Mouse (Mus musculus) limb, embryonic 14.5 days (tissue): ENCODE measurements around the gene Ifi206. TPM values are rescaled to one million over a fixed set of nuclear protein-coding genes. Genes with fewer than 3 reads are reported as not detected.
"Not testable (repeated sequence)": the region's sequence is repeated elsewhere in the genome, so short reads cannot be mapped to it uniquely, and the experiment has no call there.

Experiments
- ATAC-seq: fragments of 200-750 bp; cut with Nextera tagmentation; 2 replicates; pipeline ENCODE4 v1.8.0; 2017; ENCODE audit warnings: low read depth, moderate number of reproducible peaks, moderate TSS enrichment; ENCODE audit not compliant: low FRiP score
- DNase-seq: peaks from one replicate; pipeline ENCODE4 v3.0.0-alpha.2; 2015; ENCODE audit warnings: low spot score
- H3K27ac ChIP-seq: fragments of 300-500 bp; sonication (generic); replicated peaks from 2 replicates; pipeline ENCODE4 v1.5.1; 2014; ENCODE audit warnings: low read depth, mild to moderate bottlenecking, low read length, moderate library complexity, mixed read lengths
- H3K27me3 ChIP-seq: fragments of 300-500 bp; sonication (generic); 2 replicates; pipeline ENCODE4 v1.6.1; 2014; ENCODE audit warnings: low read length, mixed read lengths; ENCODE audit not compliant: control insufficient read depth, insufficient read depth
- H3K36me3 ChIP-seq: fragments of 300-500 bp; sonication (generic); 2 replicates; pipeline ENCODE4 v1.6.1; 2014; ENCODE audit warnings: mild to moderate bottlenecking, low read length, moderate library complexity, mixed read lengths; ENCODE audit not compliant: control insufficient read depth, insufficient read depth
- H3K4me1 ChIP-seq: fragments of 300-500 bp; sonication (generic); 2 replicates; pipeline ENCODE4 v1.6.1; 2014; ENCODE audit warnings: antibody characterized with exemption, low read length, mixed read lengths; ENCODE audit not compliant: control insufficient read depth, insufficient read depth
- H3K4me2 ChIP-seq: fragments of 300-500 bp; sonication (generic); replicated peaks from 2 replicates; pipeline ENCODE4 v1.6.1; 2014; ENCODE audit warnings: low read depth, mild to moderate bottlenecking, low read length, moderate library complexity; ENCODE audit not compliant: severe bottlenecking
- H3K4me3 ChIP-seq: fragments of 300-500 bp; sonication (generic); replicated peaks from 2 replicates; pipeline ENCODE4 v1.5.1; 2014; ENCODE audit warnings: low read length
- H3K9ac ChIP-seq: fragments of 300-500 bp; sonication (generic); 2 replicates; pipeline ENCODE4 v1.6.1; 2014; ENCODE audit warnings: mild to moderate bottlenecking, low read depth, low read length, moderate library complexity; ENCODE audit not compliant: severe bottlenecking
- H3K9me3 ChIP-seq: fragments of 300-500 bp; sonication (generic); 2 replicates; pipeline ENCODE4 v1.6.1; 2016; ENCODE audit warnings: low read length; ENCODE audit not compliant: control insufficient read depth
- POLR2A ChIP-seq: fragments of 200-500 bp; IDR thresholded peaks from 2 replicates; pipeline ENCODE4 v1.8.0; 2012; ENCODE audit warnings: inconsistent platforms, mild to moderate bottlenecking, moderate library complexity, borderline replicate concordance; ENCODE audit not compliant: insufficient read depth, insufficient read length; ENCODE audit errors: extremely low read depth
- WGBS: fragments of 180-500 bp; shearing (Covaris S2); extraction: QIAGEN DNeasy Blood & Tissue Kit; methylation state at CpG from one replicate; pipeline ENCODE4 v1.1.7; 2014; 5-methylcytosine and 5-hydroxymethylcytosine counted together
- polyA plus RNA-seq, 2 experiments: library from polyadenylated mRNA; depleted of rRNA in 1 of 2; stranded (reverse) in 1 of 2; unstranded in 1 of 2; fragments of >200 nt; fragmentation: Nextera tagmentation in 1 of 2; extraction: Ambion mirVana in 1 of 2; gene quantifications; 2 replicates each; pipeline versions ENCODE4 v1.2.1 to v1.2.3; 2012 to 2014

The Ifi206 gene
- polyA plus RNA-seq (2012; rRNA removed) (0.11 and 0.18 TPM in 2 replicates), polyA plus RNA-seq (2014; fragmentation: Nextera tagmentation; extraction: Ambion mirVana) (0.07 and 0.10 TPM in 2 replicates)

GRCm38 (mm10) chr1:173490812-173491480 is at the start of gene Ifi206:
TSS of gene Ifi206 (minus strand) at chr1:173491041.
- H3K4me1 ChIP-seq, H3K9ac ChIP-seq, DNase-seq, H3K9me3 ChIP-seq, ATAC-seq, H3K4me3 ChIP-seq, H3K27me3 ChIP-seq, H3K27ac ChIP-seq, H3K4me2 ChIP-seq, H3K36me3 ChIP-seq: not testable (repeated sequence)
- WGBS, result 73% methylated on average over 3 of the region's 3 CpGs

- not testable (repeated sequence) for H3K9ac ChIP-seq, H3K27me3 ChIP-seq, H3K36me3 ChIP-seq, ATAC-seq, H3K4me2 ChIP-seq, DNase-seq, H3K4me1 ChIP-seq, H3K4me3 ChIP-seq, H3K9me3 ChIP-seq, H3K27ac ChIP-seq
- WGBS, result 90% methylated on average over 3 of the region's 3 CpGs
Measured at GRCm38 (mm10) chr1:173535791-173536190, 45.0 kb upstream of the Ifi206 start, which contains the start of gene Ifi214. TSS of gene Ifi214 (minus strand) at chr1:173535957.

GRCm38 (mm10) chr1:173521452-173521851 is 30.6 kb upstream of the Ifi206 start:
- DNase-seq, result no peak
- no peak for TF ChIP-seq POLR2A
- no peak overlapping the region for H3K4me2 ChIP-seq

GRCm38 (mm10) chr1:173510595-173510994 is 19.8 kb upstream of the Ifi206 start:
- not testable (repeated sequence) for DNase-seq, H3K4me2 ChIP-seq, H3K27me3 ChIP-seq, H3K4me3 ChIP-seq, H3K4me1 ChIP-seq, H3K9me3 ChIP-seq, H3K9ac ChIP-seq, ATAC-seq, H3K36me3 ChIP-seq, H3K27ac ChIP-seq
- WGBS, result 90% methylated on average over 2 of the region's 2 CpGs

More at GRCm38 (mm10) chr1:173521452-173521851, 30.6 kb upstream of the Ifi206 start:
- Histone ChIP-seq H3K27me3 (no peaks in the 10 kb centered on the region), H3K4me3 (no peak overlapping the region), H3K4me1 (no peaks in the 10 kb centered on the region), H3K9ac (no peak overlapping the region), H3K9me3 (no peaks in the 10 kb centered on the region), H3K36me3 (no peaks in the 10 kb centered on the region), H3K27ac (no peak overlapping the region)
- ATAC-seq, result no peak

GRCm38 (mm10) chr1:173491483-173491882 is 642 bp upstream of the Ifi206 start:
- not testable (repeated sequence) for H3K4me2 ChIP-seq, H3K27me3 ChIP-seq

GRCm38 (mm10) chr1:173481182-173481574 is 9.7 kb downstream of the Ifi206 start:
- ATAC-seq, H3K36me3 ChIP-seq, H3K27me3 ChIP-seq, H3K4me2 ChIP-seq, H3K4me1 ChIP-seq, H3K27ac ChIP-seq, DNase-seq, H3K9ac ChIP-seq, H3K4me3 ChIP-seq, H3K9me3 ChIP-seq: not testable (repeated sequence)
- WGBS, result 64% methylated on average over 3 of the region's 3 CpGs

More at GRCm38 (mm10) chr1:173491483-173491882, 642 bp upstream of the Ifi206 start:
- not testable (repeated sequence) for H3K27ac ChIP-seq, ATAC-seq, H3K9ac ChIP-seq, H3K4me1 ChIP-seq, DNase-seq, H3K36me3 ChIP-seq, H3K4me3 ChIP-seq, H3K9me3 ChIP-seq

GRCm38 (mm10) chr1:173480399-173481181 is 10.3 kb downstream of the Ifi206 start:
- 75% methylated on average over 5 of the region's 5 CpGs for WGBS
- not testable (repeated sequence) for ATAC-seq, H3K4me1 ChIP-seq, H3K9me3 ChIP-seq, DNase-seq, H3K27ac ChIP-seq, H3K9ac ChIP-seq, H3K4me2 ChIP-seq, H3K4me3 ChIP-seq, H3K27me3 ChIP-seq, H3K36me3 ChIP-seq
